Mouse (Mus musculus) 3T3-L1 (cell line): ENCODE data around the gene Cyp11a1.

Experiments
- DNase-seq: peaks from one replicate; pipeline ENCODE4 v3.0.0-alpha.2; 2015; ENCODE audit warnings: low read depth, low spot score

Gene Cyp11a1

GRCm38 (mm10) chr9:58005753-58006461 lies at the start of gene Cyp11a1:
TSS of gene Cyp11a1 (plus strand) at chr9:58006411.
- no peak for DNase-seq

GRCm38 (mm10) chr9:57956838-57957236 lies 49.4 kb upstream of the Cyp11a1 start:
- DNase-seq: no peak

GRCm38 (mm10) chr9:57958615-57959014 lies 47.6 kb upstream of the Cyp11a1 start:
- no peak for DNase-seq

- no peak for DNase-seq
Measured at GRCm38 (mm10) chr9:57959399-57959798, 46.8 kb upstream of the Cyp11a1 start.

GRCm38 (mm10) chr9:57959886-57960866 lies 46.0 kb upstream of the Cyp11a1 start:
- DNase-seq: no peak

- no peak for DNase-seq
Measured at GRCm38 (mm10) chr9:57961226-57961625, 45.0 kb upstream of the Cyp11a1 start.

GRCm38 (mm10) chr9:57961863-57962778 lies 44.1 kb upstream of the Cyp11a1 start:
- no peak for DNase-seq

GRCm38 (mm10) chr9:57963249-57963997 lies 42.8 kb upstream of the Cyp11a1 start:
- DNase-seq: no peak

GRCm38 (mm10) chr9:57963998-57964395 lies 42.2 kb upstream of the Cyp11a1 start:
- DNase-seq: no peak

- DNase-seq: no peak
Measured at GRCm38 (mm10) chr9:57964528-57965250, 41.5 kb upstream of the Cyp11a1 start.

- DNase-seq: no peak
Measured at GRCm38 (mm10) chr9:57965281-57966185, 40.7 kb upstream of the Cyp11a1 start.

- no peak for DNase-seq
Measured at GRCm38 (mm10) chr9:57967237-57967960, 38.8 kb upstream of the Cyp11a1 start.

- no peak for DNase-seq
Measured at GRCm38 (mm10) chr9:57968166-57968771, 37.9 kb upstream of the Cyp11a1 start.

GRCm38 (mm10) chr9:57968783-57969542 lies 37.2 kb upstream of the Cyp11a1 start:
- peak; percentile 33 for DNase-seq

GRCm38 (mm10) chr9:57969736-57970495 lies 36.3 kb upstream of the Cyp11a1 start:
- no peak for DNase-seq

GRCm38 (mm10) chr9:57971413-57971812 lies 34.8 kb upstream of the Cyp11a1 start:
- peak; percentile 37 for DNase-seq
